Mouse (Mus musculus): ENCODE measurements around the gene Ablim1. TPM values are rescaled to one million over a fixed set of nuclear protein-coding genes. Genes with fewer than 3 reads are reported as not detected.

The Ablim1 gene
- polyA plus RNA-seq, 1 experiment, result 9.8 TPM

DNA sequence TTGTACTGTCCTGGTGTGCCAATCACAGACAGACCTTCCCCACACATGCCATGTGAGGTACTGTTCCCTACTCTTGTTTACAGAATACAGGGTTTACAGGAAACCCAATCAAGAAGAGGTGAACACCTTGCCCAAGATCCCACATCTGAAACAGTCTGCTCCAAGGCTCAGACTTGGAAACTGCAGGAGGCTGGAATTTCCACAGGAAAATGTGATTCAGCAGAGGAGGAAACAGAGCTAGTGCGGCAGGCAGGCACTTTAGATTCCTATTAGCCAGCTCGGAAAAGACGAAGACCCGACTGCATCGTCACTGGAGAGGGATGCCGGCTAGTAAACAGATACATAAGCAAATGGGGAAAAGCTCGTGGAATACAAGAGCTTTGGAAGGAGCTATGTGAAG lies 135.4 kb downstream of the Ablim1 start:
- peaks cover 27% of the 10 kb centered on the region for H3K79me2 ChIP-seq (ENCODE audit: control insufficient read depth, insufficient read depth)
- H3K79me3 ChIP-seq (ENCODE audit: low read depth), result peaks cover 10% of the 10 kb centered on the region
- TF ChIP-seq MAX (IDR thresholded peaks at IDR 0.05) (no peak), MYOG (IDR thresholded peaks at IDR 0.05; ENCODE audit: control insufficient read depth, extremely low read depth, insufficient read length) (no peak), FOSL1 (IDR thresholded peaks at IDR 0.05; ENCODE audit: insufficient read depth, low read length, poor library complexity, severe bottlenecking) (no peak), MYOD1 (IDR thresholded peaks at IDR 0.05; ENCODE audit: control insufficient read depth, insufficient read length, low read depth) (no peak), CTCF (IDR thresholded peaks at IDR 0.05; ENCODE audit: control insufficient read depth, insufficient read depth, insufficient read length) (no peak)
- H3K4me3 ChIP-seq (ENCODE audit: insufficient read depth, poor library complexity, severe bottlenecking), result no peak overlapping the region
- H3ac ChIP-seq (ENCODE audit: control insufficient read depth, insufficient read length, low read depth), result no peak overlapping the region
- no peaks in the 10 kb centered on the region for H3K27me3 ChIP-seq (ENCODE audit: control insufficient read depth, insufficient read depth, insufficient read length)
- H3K36me3 ChIP-seq (ENCODE audit: control insufficient read depth, insufficient read depth), result peaks cover 9% of the 10 kb centered on the region

DNA sequence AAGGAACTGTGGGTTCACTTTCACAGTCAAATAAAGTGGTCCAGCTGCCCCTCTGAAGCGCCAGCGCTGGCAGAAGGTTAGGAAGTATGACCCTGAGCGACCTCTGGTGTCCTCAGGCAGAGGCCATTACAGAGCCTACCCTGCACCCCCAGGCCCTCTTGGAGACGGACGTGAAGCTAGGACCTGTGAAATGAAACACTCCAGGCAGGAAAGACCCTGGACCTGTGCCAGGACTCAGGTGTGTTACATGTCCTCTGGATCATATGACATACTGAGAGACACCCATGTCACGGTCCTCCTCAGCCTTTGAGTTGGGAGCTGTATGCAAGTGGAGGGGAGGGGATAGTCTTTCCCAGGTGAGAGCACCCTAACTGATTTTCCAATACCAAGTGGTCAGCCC lies 137.4 kb downstream of the Ablim1 start:
- Histone ChIP-seq H3K4me3 (ENCODE audit: insufficient read depth, poor library complexity, severe bottlenecking) (no peak overlapping the region), H3K79me3 (ENCODE audit: low read depth) (peaks cover 10% of the 10 kb centered on the region), H3K79me2 (ENCODE audit: control insufficient read depth, insufficient read depth) (peaks cover 24% of the 10 kb centered on the region), H3ac (ENCODE audit: control insufficient read depth, insufficient read length, low read depth) (no peak overlapping the region), H3K36me3 (ENCODE audit: control insufficient read depth, insufficient read depth) (no peaks in the 10 kb centered on the region), H3K27me3 (ENCODE audit: control insufficient read depth, insufficient read depth, insufficient read length) (no peaks in the 10 kb centered on the region)
- TF ChIP-seq MAX (IDR thresholded peaks at IDR 0.05) (no peak), MYOD1 (IDR thresholded peaks at IDR 0.05; ENCODE audit: control insufficient read depth, insufficient read length, low read depth) (no peak), CEBPB (IDR thresholded peaks at IDR 0.05; ENCODE audit: low read depth) (no peak), MYOG (IDR thresholded peaks at IDR 0.05; ENCODE audit: control insufficient read depth, extremely low read depth, insufficient read length) (no peak), CTCF (IDR thresholded peaks at IDR 0.05; ENCODE audit: control insufficient read depth, insufficient read depth, insufficient read length) (no peak), FOSL1 (IDR thresholded peaks at IDR 0.05; ENCODE audit: insufficient read depth, low read length, poor library complexity, severe bottlenecking) (no peak), USF1 (IDR thresholded peaks at IDR 0.05; ENCODE audit: low read depth) (no peak)

DNA sequence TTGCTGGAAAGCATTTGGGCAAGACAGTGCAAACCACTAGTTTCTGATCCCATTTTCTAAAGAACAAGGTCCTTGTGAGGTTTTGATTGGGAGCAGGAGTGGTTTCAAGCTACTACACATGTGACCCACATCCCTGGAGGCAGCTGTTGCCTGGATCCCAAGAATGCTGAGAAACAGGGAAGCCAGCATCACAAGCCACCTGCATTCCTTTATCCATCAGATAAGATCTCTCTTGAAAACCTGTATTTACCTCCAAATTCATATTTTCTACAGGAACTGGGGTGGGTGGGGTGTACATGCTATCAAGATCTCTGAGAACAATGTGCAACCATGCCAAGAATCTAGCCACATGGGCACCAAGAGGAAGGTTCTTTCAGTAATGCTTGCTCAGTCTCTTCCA lies 139.6 kb downstream of the Ablim1 start:
- H3K36me3 ChIP-seq (ENCODE audit: control insufficient read depth, insufficient read depth), result peaks cover 9% of the 10 kb centered on the region
- H3K79me3 ChIP-seq (ENCODE audit: low read depth), result peaks cover 4% of the 10 kb centered on the region
- TF ChIP-seq CEBPB (IDR thresholded peaks at IDR 0.05; ENCODE audit: low read depth) (no peak), MYOG (IDR thresholded peaks at IDR 0.05; ENCODE audit: control insufficient read depth, extremely low read depth, insufficient read length) (no peak), CTCF (IDR thresholded peaks at IDR 0.05; ENCODE audit: control insufficient read depth, insufficient read depth, insufficient read length) (no peak), MAX (IDR thresholded peaks at IDR 0.05) (no peak)
- H3K27me3 ChIP-seq (ENCODE audit: control insufficient read depth, insufficient read depth, insufficient read length), result no peaks in the 10 kb centered on the region
- no peak overlapping the region for H3ac ChIP-seq (ENCODE audit: control insufficient read depth, insufficient read length, low read depth)
- H3K4me3 ChIP-seq (ENCODE audit: insufficient read depth, poor library complexity, severe bottlenecking), result no peak overlapping the region
- H3K79me2 ChIP-seq (ENCODE audit: control insufficient read depth, insufficient read depth), result peaks cover 5% of the 10 kb centered on the region

DNA sequence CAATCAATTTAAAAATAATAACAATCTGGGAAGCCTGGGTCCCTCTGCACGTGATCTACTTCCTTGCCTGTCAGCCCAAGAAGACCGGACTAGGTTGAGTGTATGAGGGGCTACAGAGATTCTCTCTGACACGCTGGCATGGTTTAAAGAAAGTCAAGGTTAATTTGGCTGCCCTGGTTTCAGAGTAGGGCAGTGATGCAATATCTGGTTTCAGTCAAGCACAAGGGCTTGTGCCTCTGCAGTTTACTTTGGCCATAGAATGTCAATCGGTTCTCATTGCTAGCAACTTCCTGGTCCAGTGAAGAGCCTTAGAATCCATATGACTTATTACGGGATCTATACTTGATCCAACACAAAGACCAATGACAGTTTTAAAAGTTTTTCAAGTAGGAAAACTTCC lies 140.2 kb downstream of the Ablim1 start:
- Histone ChIP-seq H3K79me3 (ENCODE audit: low read depth) (peaks cover under 1% of the 10 kb centered on the region), H3K36me3 (ENCODE audit: control insufficient read depth, insufficient read depth) (peaks cover 9% of the 10 kb centered on the region), H3K27me3 (ENCODE audit: control insufficient read depth, insufficient read depth, insufficient read length) (no peaks in the 10 kb centered on the region), H3K4me3 (ENCODE audit: insufficient read depth, poor library complexity, severe bottlenecking) (no peak overlapping the region), H3K79me2 (ENCODE audit: control insufficient read depth, insufficient read depth) (no peaks in the 10 kb centered on the region), H3ac (ENCODE audit: control insufficient read depth, insufficient read length, low read depth) (no peak overlapping the region)
- no peak for TF ChIP-seq USF1 (IDR thresholded peaks at IDR 0.05; ENCODE audit: low read depth)
- no peak for TF ChIP-seq MYOG (IDR thresholded peaks at IDR 0.05; ENCODE audit: control insufficient read depth, extremely low read depth, insufficient read length)
- TF ChIP-seq CTCF (IDR thresholded peaks at IDR 0.05; ENCODE audit: control insufficient read depth, insufficient read depth, insufficient read length), result no peak
- TF ChIP-seq MYOD1 (IDR thresholded peaks at IDR 0.05; ENCODE audit: control insufficient read depth, insufficient read length, low read depth), result no peak

DNA sequence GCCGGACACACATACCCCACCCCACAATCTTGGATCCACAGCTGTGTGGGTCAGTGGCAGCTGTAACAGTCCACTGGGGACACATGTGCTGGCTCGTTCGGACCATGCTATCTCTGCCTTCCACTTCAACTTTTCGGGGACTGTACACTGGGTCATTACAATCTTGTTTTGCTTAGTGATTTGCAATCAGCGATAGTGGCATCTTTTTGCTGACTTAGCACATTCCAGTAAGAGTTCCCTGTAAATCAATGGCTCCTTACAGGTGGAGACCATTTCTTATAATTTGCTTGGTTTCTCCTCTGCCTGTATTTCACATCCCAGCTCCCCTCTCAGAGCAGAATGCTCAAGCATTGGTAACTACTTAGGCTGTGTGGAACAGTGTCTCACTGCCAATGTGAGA lies 140.7 kb downstream of the Ablim1 start:
- no peaks in the 10 kb centered on the region for H3K79me2 ChIP-seq (ENCODE audit: control insufficient read depth, insufficient read depth)
- no peak for TF ChIP-seq FOSL1 (IDR thresholded peaks at IDR 0.05; ENCODE audit: insufficient read depth, low read length, poor library complexity, severe bottlenecking)
- no peak for TF ChIP-seq MYOD1 (IDR thresholded peaks at IDR 0.05; ENCODE audit: control insufficient read depth, insufficient read length, low read depth)
- no peak for TF ChIP-seq USF1 (IDR thresholded peaks at IDR 0.05; ENCODE audit: low read depth)
- TF ChIP-seq MAX (IDR thresholded peaks at IDR 0.05), result no peak
- TF ChIP-seq MYOG (IDR thresholded peaks at IDR 0.05; ENCODE audit: control insufficient read depth, extremely low read depth, insufficient read length), result no peak
- TF ChIP-seq CEBPB (IDR thresholded peaks at IDR 0.05; ENCODE audit: low read depth), result no peak
- no peak for TF ChIP-seq CTCF (IDR thresholded peaks at IDR 0.05; ENCODE audit: control insufficient read depth, insufficient read depth, insufficient read length)
- H3ac ChIP-seq (ENCODE audit: control insufficient read depth, insufficient read length, low read depth), result no peak overlapping the region
- H3K79me3 ChIP-seq (ENCODE audit: low read depth), result no peaks in the 10 kb centered on the region
- H3K4me3 ChIP-seq (ENCODE audit: insufficient read depth, poor library complexity, severe bottlenecking), result no peak overlapping the region
- H3K27me3 ChIP-seq (ENCODE audit: control insufficient read depth, insufficient read depth, insufficient read length), result no peaks in the 10 kb centered on the region
- peaks cover 9% of the 10 kb centered on the region for H3K36me3 ChIP-seq (ENCODE audit: control insufficient read depth, insufficient read depth)

DNA sequence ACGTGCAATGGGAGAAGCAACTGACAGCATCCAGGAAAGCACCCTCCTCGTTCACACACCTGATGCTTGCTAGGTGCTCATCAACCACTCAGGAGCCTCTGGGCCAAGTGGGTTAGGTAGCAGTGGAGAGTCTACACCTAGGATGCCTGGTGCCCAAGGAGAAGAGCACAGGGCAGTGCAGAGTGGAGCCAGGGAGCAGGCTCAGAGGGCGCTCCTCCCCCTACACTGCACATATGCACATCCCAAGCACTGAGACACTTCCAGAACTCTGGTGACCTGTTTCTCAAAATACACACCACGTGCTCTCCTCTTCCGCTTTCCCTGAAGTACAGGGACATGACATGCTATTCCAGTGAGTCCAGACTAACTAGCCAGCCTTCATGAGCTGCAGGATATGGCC lies 142.4 kb downstream of the Ablim1 start:
- no peak for TF ChIP-seq MAX (IDR thresholded peaks at IDR 0.05)
- no peak for TF ChIP-seq FOSL1 (IDR thresholded peaks at IDR 0.05; ENCODE audit: insufficient read depth, low read length, poor library complexity, severe bottlenecking)
- no peak for TF ChIP-seq MYOD1 (IDR thresholded peaks at IDR 0.05; ENCODE audit: control insufficient read depth, insufficient read length, low read depth)
- no peak for TF ChIP-seq CEBPB (IDR thresholded peaks at IDR 0.05; ENCODE audit: low read depth)
- TF ChIP-seq USF1 (IDR thresholded peaks at IDR 0.05; ENCODE audit: low read depth), result no peak
- TF ChIP-seq CTCF (IDR thresholded peaks at IDR 0.05; ENCODE audit: control insufficient read depth, insufficient read depth, insufficient read length), result no peak
- TF ChIP-seq MYOG (IDR thresholded peaks at IDR 0.05; ENCODE audit: control insufficient read depth, extremely low read depth, insufficient read length), result no peak
- H3K36me3 ChIP-seq (ENCODE audit: control insufficient read depth, insufficient read depth), result peaks cover 9% of the 10 kb centered on the region
- no peaks in the 10 kb centered on the region for H3K27me3 ChIP-seq (ENCODE audit: control insufficient read depth, insufficient read depth, insufficient read length)
- no peak overlapping the region for H3ac ChIP-seq (ENCODE audit: control insufficient read depth, insufficient read length, low read depth)
- H3K4me3 ChIP-seq (ENCODE audit: insufficient read depth, poor library complexity, severe bottlenecking), result no peak overlapping the region
- no peaks in the 10 kb centered on the region for H3K79me3 ChIP-seq (ENCODE audit: low read depth)
- H3K79me2 ChIP-seq (ENCODE audit: control insufficient read depth, insufficient read depth), result no peaks in the 10 kb centered on the region

All from C2C12 (cell line).